ENCODE assay signal across 8 mouse cellular contexts in the genomic region with DNA sequence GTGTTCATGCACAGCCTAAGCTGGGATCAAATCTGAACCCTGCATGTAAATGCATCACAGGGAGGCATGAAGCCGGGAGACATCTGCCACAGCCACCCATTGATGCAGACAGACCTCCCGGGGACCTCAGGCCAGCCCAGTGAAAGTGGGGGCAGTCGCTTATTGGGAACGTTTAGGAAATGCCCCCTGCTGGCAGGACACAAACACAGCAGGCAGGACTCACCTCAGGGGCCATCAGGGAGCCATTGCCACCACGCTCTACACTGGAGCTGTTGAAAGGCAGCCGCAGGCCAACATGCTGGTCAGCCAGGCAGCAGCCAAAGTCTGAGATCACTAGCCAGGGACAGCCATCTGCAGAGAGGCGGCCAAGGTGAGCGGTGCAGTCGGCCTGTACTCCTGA. TPM values are rescaled to one million over a fixed set of nuclear protein-coding genes. Genes with fewer than 3 reads are reported as not detected.
DNase-seq lines count a peak whose midpoint lies in the region; ATAC-seq and TF ChIP-seq lines count a peak whose summit lies in the region.

No protein-coding gene starts in this region.

- H3K4me2 ChIP-seq in lung, embryonic 14.5 days: no peak overlapping the region
- no peak overlapping the region for H3K4me2 ChIP-seq in kidney, embryonic 15.5 days

- no peaks in the 10 kb centered on the region for H3K27me3 ChIP-seq in lung, embryonic 14.5 days (ENCODE audit: insufficient read depth, low read length)
- no peaks in the 10 kb centered on the region for H3K27me3 ChIP-seq in kidney, embryonic 15.5 days

- no peaks in the 10 kb centered on the region for H3K4me1 ChIP-seq in lung, embryonic 14.5 days (ENCODE audit: insufficient read depth)
- H3K4me1 ChIP-seq in kidney, embryonic 15.5 days: no peaks in the 10 kb centered on the region

- WGBS in lung, embryonic 14.5 days: 69% methylated on average over 9 of the region's 9 CpGs
- WGBS in kidney, embryonic 15.5 days: 79% methylated on average over 9 of the region's 9 CpGs

- no peak overlapping the region for H3K27ac ChIP-seq in lung, embryonic 14.5 days (ENCODE audit: low read depth)
- no peak overlapping the region for H3K27ac ChIP-seq in kidney, embryonic 15.5 days

- H3K36me3 ChIP-seq in lung, embryonic 14.5 days (ENCODE audit: insufficient read depth): peaks cover 60% of the 10 kb centered on the region
- peaks cover 64% of the 10 kb centered on the region for H3K36me3 ChIP-seq in kidney, embryonic 15.5 days

- peak; percentile 70 for TF ChIP-seq CTCF in lung, embryonic 14.5 days (IDR thresholded peaks at IDR 0.05; ENCODE audit: low read depth)

- DNase-seq in embryo, embryonic 10 days (ENCODE audit: low spot score): peak; percentile 36
- DNase-seq in embryo, embryonic 9.5 days (ENCODE audit: extremely low spot score): no peak
- peak; percentile 50 for DNase-seq in lung, embryonic 14.5 days
- DNase-seq in lung, postnatal 25 days (ENCODE audit: low spot score): no peak
- DNase-seq in brain, adult 2 months (ENCODE audit: low read depth, low spot score): peak; percentile 40
- peak; percentile 53 for DNase-seq in retina, postnatal 1 day
- no peak for DNase-seq in adrenal gland, adult 2 months

- H3K4me3 ChIP-seq in lung, embryonic 14.5 days (ENCODE audit: low read depth, low read length): no peak overlapping the region
- H3K4me3 ChIP-seq in kidney, embryonic 15.5 days (replicated peaks): no peak overlapping the region

- no peak for ATAC-seq in lung, embryonic 14.5 days (ENCODE audit: insufficient read depth)
- ATAC-seq in kidney, embryonic 15.5 days (replicated peaks; ENCODE audit: low FRiP score): no peak

- no peaks in the 10 kb centered on the region for H3K9me3 ChIP-seq in lung, embryonic 14.5 days (ENCODE audit: low read depth, low read length)
- H3K9me3 ChIP-seq in kidney, embryonic 15.5 days (replicated peaks): no peaks in the 10 kb centered on the region

- H3K9ac ChIP-seq in lung, embryonic 14.5 days: no peak overlapping the region
- H3K9ac ChIP-seq in kidney, embryonic 15.5 days: no peak overlapping the region

RNA-seq across cellular contexts. Expression of a gene that starts 10.3 kb away (rescaled TPM):
- 22.2 and 25.1 TPM in 2 replicates for polyA plus RNA-seq in lung, embryonic 14.5 days (2014; fragmentation: Nextera tagmentation; extraction: Ambion mirVana)
- total RNA-seq in adrenal gland, adult 2 months (2021): 100 to 1,000 TPM; 145 to 180 TPM
- polyA plus RNA-seq in adrenal gland, adult 2 months (2012; rRNA removed): 371 and 378 TPM in 2 replicates
- 47.5 and 50.3 TPM in 2 replicates for polyA plus RNA-seq in kidney, embryonic 15.5 days (2015; fragmentation: Nextera tagmentation; extraction: Ambion mirVana)

RNA-seq across cellular contexts. Expression of a gene that starts 11.3 kb away (rescaled TPM):
- 371 and 379 TPM in 2 replicates for polyA plus RNA-seq in lung, embryonic 14.5 days (2014; fragmentation: Nextera tagmentation; extraction: Ambion mirVana)
- total RNA-seq in adrenal gland, adult 2 months (2021): 100 to 1,000 TPM; 116 to 131 TPM
- 320 and 326 TPM in 2 replicates for polyA plus RNA-seq in adrenal gland, adult 2 months (2012; rRNA removed)
- polyA plus RNA-seq in kidney, embryonic 15.5 days (2015; fragmentation: Nextera tagmentation; extraction: Ambion mirVana): 365 and 386 TPM in 2 replicates

RNA-seq across cellular contexts. Expression of a gene that starts 52.0 kb away (rescaled TPM):
- polyA plus RNA-seq in lung, embryonic 14.5 days (2014; fragmentation: Nextera tagmentation; extraction: Ambion mirVana): 24.1 and 24.4 TPM in 2 replicates
- total RNA-seq in adrenal gland, adult 2 months (2021): 10 to 100 TPM; 11.2 to 15.5 TPM
- polyA plus RNA-seq in adrenal gland, adult 2 months (2012; rRNA removed): 26.4 and 31.5 TPM in 2 replicates
- polyA plus RNA-seq in kidney, embryonic 15.5 days (2015; fragmentation: Nextera tagmentation; extraction: Ambion mirVana): 21.3 and 22.0 TPM in 2 replicates

Comparison
In these comparisons a context has a peak if more than half of its experiments do, and no peak if none do; other contexts are left out.
1. DNase-seq: peak in embryo, embryonic 10 days (single experiment), lung, embryonic 14.5 days (single experiment), brain, adult 2 months (single experiment) and retina, postnatal 1 day (single experiment); none in embryo, embryonic 9.5 days (single experiment), lung, postnatal 25 days (single experiment) and adrenal gland, adult 2 months (single experiment).